Mouse (Mus musculus) gastrocnemius, adult 2 months (tissue): ENCODE data around the gene Clmp. TPM values are rescaled to one million over a fixed set of nuclear protein-coding genes. Genes with fewer than 3 reads are reported as not detected.
A peak's percentile ranks its signal among the peaks of the same experiment; 100 is the strongest.

Experiments used
- DNase-seq: peaks from one replicate; pipeline ENCODE4 v3.0.0; 2022
- H3K27ac ChIP-seq: fragments of 200-600 bp; 2 replicates; pipeline ENCODE4 v1.8.1; 2022; ENCODE audit warnings: mild to moderate bottlenecking
- H3K4me3 ChIP-seq: fragments of 200-600 bp; 2 replicates; pipeline ENCODE4 v1.8.1; 2022; ENCODE audit warnings: mild to moderate bottlenecking, moderate library complexity
- CTCF ChIP-seq: fragments of 200-600 bp; IDR thresholded peaks from 2 replicates; pipeline ENCODE4 v1.8.1; 2022; ENCODE audit warnings: antibody characterized with exemption, mild to moderate bottlenecking, moderate library complexity
- intact Hi-C: fragments of 180-260 bp; cut with DNase I; formaldehyde crosslinking; loops from one replicate; pipeline ENCODE4 v1.15.1; 2025
- total RNA-seq, 2 experiments: library from RNA; stranded (reverse); gene quantifications; 2 replicates each; pipeline ENCODE4 v1.2.3; 2021

Gene Clmp
- total RNA-seq, 2 experiments from 2014 or later: 3.7 to 5.2 TPM

- intact Hi-C loops: no loop called here
- DNase-seq: peak; percentile 43
- H3K27ac ChIP-seq: no peak overlapping the region
- no peak overlapping the region for H3K4me3 ChIP-seq
- TF ChIP-seq CTCF: no peak
Observed at GRCm38 (mm10) chr9:40699194-40699593, 13.4 kb downstream of the Clmp start.

- no peak for DNase-seq
- Histone ChIP-seq H3K27ac (no peak overlapping the region), H3K4me3 (no peak overlapping the region)
- intact Hi-C loops: no loop called here
- no peak for TF ChIP-seq CTCF
Observed at GRCm38 (mm10) chr9:40700253-40700652, 14.5 kb downstream of the Clmp start.

GRCm38 (mm10) chr9:40704364-40705276, 18.9 kb downstream of the Clmp start:
- no peak for DNase-seq
- no peak for TF ChIP-seq CTCF
- no peak overlapping the region for H3K27ac ChIP-seq
- H3K4me3 ChIP-seq: no peak overlapping the region
- intact Hi-C loops: no loop called here

GRCm38 (mm10) chr9:40708448-40709140, 22.8 kb downstream of the Clmp start:
- peak; percentile 33 for DNase-seq
- intact Hi-C loops: no loop called here
- Histone ChIP-seq H3K27ac (no peak overlapping the region), H3K4me3 (no peak overlapping the region)
- no peak for TF ChIP-seq CTCF

GRCm38 (mm10) chr9:40709141-40709537, 23.4 kb downstream of the Clmp start:
- intact Hi-C loops: no loop called here
- no peak overlapping the region for H3K27ac ChIP-seq
- no peak overlapping the region for H3K4me3 ChIP-seq
- no peak for TF ChIP-seq CTCF
- DNase-seq: no peak

GRCm38 (mm10) chr9:40709587-40709986, 23.8 kb downstream of the Clmp start:
- no peak overlapping the region for H3K27ac ChIP-seq
- no peak for DNase-seq
- no peak for TF ChIP-seq CTCF
- intact Hi-C loops: no loop called here
- no peak overlapping the region for H3K4me3 ChIP-seq

DNA sequence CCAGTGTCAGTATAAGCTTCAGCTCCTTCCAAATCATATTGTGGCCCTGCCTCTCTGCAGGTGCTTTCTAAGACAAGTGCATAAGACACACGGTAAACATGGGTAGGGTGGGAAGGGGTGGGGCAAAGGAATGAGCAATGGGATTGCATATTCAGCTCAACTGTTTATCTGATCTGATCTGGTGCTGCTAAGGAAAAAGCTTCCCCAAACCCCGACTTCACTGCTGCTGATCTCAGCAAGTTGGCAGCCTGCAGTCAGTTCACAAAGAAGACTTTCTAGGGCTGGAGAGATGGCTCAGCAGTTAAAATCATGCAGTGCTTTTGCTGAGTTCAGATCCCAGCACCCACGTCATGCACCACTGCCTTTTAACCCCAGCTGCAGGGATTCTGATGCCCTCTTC, 24.2 kb downstream of the Clmp start:
- no peak overlapping the region for H3K27ac ChIP-seq
- TF ChIP-seq CTCF: no peak
- no peak overlapping the region for H3K4me3 ChIP-seq
- DNase-seq: no peak
- intact Hi-C loops: no loop called here

- Histone ChIP-seq H3K4me3 (no peak overlapping the region), H3K27ac (no peak overlapping the region)
- TF ChIP-seq CTCF: no peak
- intact Hi-C loops: no loop called here
- DNase-seq: no peak
Observed at GRCm38 (mm10) chr9:40711654-40712053, 25.9 kb downstream of the Clmp start.

GRCm38 (mm10) chr9:40717182-40717874, 31.6 kb downstream of the Clmp start:
- intact Hi-C loops: no loop called here
- 0 out of 2 replicates have a peak overlapping the region, but pooled peaks have one; percentile 8 for H3K27ac ChIP-seq
- peak overlapping the region; percentile 38 for H3K4me3 ChIP-seq
- peak; percentile 54 for DNase-seq
- peak; percentile 4; the same call in 1 of the 2 replicates for TF ChIP-seq CTCF

- intact Hi-C loops: no loop called here
- Histone ChIP-seq H3K27ac (no peak overlapping the region), H3K4me3 (no peak overlapping the region; the same call in 1 of the 2 replicates)
- no peak for DNase-seq
- no peak for TF ChIP-seq CTCF
Observed at GRCm38 (mm10) chr9:40717875-40718185, 32.1 kb downstream of the Clmp start.

GRCm38 (mm10) chr9:40720881-40721280, 35.1 kb downstream of the Clmp start:
- TF ChIP-seq CTCF: no peak

DNA sequence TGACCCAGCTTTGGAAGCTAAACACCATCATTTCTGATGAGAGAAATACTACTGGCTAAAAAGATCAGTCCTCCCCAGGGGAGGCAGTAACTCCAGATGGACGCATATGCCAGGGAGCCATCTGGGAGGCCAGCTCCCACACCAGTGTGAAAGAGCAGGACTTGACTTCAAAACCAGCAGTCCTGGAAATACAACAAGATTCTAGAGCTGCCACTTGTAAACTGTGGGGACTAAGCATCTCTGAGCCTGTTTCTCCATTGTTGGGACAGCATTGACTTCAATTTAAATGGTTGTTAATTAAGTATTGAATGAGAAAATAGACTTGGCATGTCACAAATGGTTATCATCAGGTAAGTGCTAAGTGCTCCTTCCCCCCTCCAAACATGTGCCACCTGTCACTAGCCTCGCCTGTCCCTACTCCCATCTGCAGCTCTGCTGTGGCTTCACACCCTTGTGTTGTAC, 37.6 kb downstream of the Clmp start:
- TF ChIP-seq CTCF: no peak
- Histone ChIP-seq H3K27ac (no peak overlapping the region), H3K4me3 (no peak overlapping the region)
- DNase-seq: no peak
- intact Hi-C loops: no loop called here

More at GRCm38 (mm10) chr9:40720881-40721280, 35.1 kb downstream of the Clmp start:
- intact Hi-C loops: no loop called here
- no peak overlapping the region for H3K27ac ChIP-seq
- no peak for DNase-seq
- no peak overlapping the region for H3K4me3 ChIP-seq

- Histone ChIP-seq H3K27ac (no peak overlapping the region), H3K4me3 (no peak overlapping the region)
- intact Hi-C loops: no loop called here
- DNase-seq: no peak
- no peak for TF ChIP-seq CTCF
Observed at GRCm38 (mm10) chr9:40724978-40725377, 39.2 kb downstream of the Clmp start.
